Mouse (Mus musculus) layer of hippocampus, postnatal 36 days (tissue): ENCODE results near the gene Uap1l1. TPM values are rescaled to one million over a fixed set of nuclear protein-coding genes. Genes with fewer than 3 reads are reported as not detected.
A peak's percentile ranks its signal among the peaks of the same experiment; 100 is the strongest.

Experiments
- DNase-seq, 2 experiments: peaks; one replicate each; pipeline ENCODE4 v3.0.0; 2022
- total RNA-seq, 2 experiments: library from RNA; stranded (reverse); gene quantifications; 2 replicates each; pipeline ENCODE4 v1.2.3; 2021

Uap1l1 gene
- total RNA-seq, 2 experiments from 2014 or later, result 10.8 to 13.8 TPM

DNA sequence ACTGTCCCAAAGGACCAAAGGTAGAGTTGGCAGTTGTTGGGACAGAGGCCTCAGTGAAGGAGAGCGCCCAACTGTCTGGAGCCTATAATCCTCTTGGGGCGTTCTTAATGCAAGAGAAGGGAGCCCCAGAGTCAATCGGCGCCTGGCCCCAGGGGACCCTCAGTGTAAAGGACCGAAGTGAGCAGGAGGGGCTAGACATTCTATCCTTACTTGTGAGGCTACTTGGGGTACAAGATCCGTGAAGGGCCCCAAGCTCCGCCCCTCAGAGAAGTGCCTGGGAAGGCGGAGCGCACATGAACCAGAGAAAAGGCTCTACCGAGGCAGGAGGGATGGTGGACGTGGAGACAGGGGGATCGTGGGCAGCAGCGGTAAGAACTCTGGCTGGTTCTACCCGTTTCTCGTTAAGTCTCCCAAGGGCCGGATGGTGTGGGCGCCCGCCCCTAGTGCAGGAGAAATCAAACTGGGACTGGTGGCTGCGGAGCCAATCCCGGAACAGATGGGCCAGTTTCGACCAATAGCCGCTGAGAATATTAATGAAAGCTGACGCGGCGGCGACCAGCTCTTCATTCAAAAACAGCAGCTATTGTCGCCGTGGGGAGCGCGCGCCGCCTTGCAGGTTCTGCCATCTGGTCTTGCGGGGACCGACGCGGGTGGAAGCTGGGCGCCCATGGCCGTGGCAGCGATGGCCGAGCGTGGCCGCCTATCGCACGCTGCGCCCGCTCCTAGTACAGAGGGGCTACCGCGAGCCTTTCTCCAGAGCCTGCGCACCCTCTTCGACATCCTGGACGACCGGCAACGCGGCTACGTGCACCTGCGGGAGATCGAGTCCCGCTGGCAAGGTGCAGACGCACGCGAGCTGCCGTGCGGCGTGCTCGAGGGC is 6.5 kb upstream of the Uap1l1 start, which contains the start of gene Sapcd2:
Sapcd2 (plus strand) TSS at position 558 of the 880 bp plus-strand sequence.
- peak; percentile 87 to 88 for DNase-seq

DNA sequence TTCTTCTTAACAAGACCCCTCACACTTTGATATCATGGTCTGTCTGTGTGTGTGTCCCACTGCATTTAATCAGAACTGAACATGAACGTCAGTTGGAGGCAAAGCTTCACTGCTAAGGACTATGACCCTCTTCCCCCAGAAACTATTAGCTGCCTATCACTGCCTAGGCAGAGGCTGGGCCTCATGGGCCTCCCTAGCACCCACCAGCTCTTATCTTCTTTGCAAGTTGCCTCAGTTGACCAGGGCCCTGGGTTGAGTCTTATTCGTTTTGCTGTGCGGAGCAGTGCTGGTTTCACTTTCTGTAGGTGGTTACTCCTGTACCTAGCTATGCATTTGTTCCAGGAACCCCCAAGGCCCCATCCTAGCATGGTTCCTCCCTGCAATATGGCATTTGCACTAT is 4.5 kb upstream of the Uap1l1 start:
- no peak for DNase-seq

DNA sequence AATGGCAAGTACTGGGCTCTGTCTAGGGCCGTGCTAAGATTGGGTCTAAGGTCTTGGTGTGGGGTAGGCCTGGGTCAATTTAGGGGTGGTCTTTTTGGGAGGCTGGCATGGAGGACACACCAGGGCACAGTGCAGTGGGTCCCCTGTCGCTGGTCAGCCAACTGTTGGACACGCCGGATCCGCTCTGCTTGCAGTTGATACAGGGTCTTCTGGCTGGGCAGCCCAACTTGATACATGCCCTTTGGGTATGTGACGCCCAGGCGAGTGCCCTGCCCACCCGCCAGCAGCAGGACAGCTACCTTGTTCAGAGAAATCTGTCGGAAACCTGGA is 756 bp downstream of the Uap1l1 start:
- DNase-seq, result no peak

DNA sequence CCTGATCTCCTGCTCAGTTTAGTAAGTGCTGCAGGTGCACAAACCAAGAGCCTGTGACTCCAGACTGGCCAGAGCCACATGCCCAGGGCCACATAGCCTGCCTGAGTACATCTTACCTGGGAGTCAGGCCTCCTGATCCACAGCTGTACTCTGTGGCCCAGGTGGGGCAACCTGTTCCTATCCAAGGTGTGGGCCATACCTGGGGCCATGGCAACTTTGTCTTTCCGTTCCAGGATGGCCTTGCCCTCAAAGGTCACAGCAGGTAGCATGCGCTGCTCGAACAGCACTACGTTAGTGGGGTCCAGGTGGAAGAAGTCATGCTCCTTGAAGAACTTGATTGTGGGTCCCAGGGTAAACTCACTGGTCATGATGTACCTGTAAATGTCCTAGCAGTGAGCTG is 1.2 kb downstream of the Uap1l1 start:
- no peak for DNase-seq

DNA sequence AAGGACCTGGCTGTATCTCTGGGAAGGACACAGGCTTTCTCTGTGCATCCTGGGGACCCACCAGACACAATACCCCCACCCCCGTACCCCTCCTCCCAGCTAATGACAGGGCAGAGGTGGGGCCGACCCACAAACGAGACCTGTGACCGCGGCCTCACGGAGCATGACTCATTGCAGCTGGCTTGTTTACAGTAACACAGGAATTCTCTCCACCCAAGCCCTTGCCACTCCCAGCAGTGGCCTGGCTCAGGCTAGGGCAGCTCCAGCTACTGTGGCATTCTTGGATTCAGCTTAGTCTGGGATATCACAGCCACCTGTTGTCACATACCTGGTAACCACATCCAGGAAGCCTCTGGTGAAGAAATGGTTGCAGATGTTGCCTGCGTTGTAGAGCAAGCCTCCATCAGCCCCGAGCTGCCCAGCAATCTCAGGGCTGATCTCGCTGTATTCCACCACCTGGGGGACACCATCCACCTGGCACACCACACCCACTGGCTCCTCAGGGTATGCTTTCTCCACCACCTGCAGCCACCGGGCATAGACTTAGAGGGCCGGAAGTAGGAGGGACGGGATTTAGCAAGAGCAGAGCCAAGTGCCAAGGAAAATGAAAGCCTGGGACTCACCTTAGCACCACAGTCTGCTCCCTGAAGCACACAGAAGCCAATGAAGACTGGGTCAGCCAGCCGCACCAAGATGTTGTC is 1.9 kb downstream of the Uap1l1 start:
- no peak for DNase-seq

DNA sequence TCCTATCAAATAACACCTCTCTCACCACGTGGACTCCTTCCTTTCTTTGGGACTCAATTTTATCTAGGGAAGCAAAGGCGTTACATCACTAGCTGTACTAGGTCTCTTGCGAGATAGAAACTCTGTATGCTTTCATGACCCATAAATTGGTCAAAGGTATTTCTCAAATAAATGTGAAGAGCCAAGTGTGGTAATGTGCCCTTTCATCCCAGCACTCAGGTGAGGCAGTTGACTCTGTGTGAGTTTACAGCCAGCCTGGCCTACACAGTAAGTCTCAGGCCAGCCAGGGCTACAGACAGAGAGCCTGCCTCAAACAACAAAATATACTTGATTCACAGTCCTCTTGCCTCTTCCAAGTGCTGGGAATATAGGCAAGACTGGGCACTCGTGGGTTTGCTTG is 5.6 kb downstream of the Uap1l1 start:
- no peak for DNase-seq

DNA sequence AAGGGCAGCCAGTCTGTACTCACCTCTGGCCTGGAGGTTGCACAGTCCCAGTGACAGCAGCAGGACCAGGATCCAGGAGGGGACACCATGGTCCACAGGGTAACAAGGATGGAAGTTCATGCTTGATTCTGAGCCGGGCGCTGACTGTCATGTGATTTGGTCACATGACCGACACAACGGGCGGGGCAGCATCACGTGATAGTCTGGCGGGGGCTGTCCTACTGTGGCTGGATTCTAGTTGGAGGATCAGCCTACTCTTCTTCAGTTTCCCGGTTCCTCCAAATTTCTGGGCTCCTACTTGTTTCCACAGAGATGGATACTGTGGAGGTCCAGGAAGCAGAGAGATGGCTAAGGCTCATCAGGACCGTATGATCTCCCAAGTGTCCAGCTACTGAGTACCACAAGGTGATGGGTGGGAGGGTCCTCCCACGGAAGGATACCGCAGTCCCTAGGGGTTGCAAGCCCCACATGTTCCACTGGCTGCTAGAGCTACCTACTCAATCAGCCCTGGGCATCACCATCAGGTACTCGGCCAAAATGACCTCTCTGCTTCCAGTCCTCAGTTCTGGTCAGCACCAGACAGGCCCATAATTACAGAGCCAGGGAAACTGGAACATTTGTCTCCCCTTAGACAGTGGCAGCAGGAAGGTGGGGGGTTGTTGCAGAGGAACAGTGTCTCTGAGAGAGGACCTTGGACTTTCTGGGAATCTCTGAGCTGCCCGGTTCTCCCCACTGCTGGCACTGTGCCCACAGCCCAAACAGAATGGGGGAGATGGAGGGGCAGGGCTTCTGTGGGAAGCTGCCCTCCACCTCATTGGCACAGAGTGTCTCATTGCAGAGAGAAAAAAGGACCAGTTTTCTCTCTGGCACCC is 9.0 kb downstream of the Uap1l1 start, which contains the start of gene Dpp7:
Dpp7 (minus strand) TSS at position 152 of the 872 bp plus-strand sequence.
- peak; percentile 78 to 80 for DNase-seq

DNA sequence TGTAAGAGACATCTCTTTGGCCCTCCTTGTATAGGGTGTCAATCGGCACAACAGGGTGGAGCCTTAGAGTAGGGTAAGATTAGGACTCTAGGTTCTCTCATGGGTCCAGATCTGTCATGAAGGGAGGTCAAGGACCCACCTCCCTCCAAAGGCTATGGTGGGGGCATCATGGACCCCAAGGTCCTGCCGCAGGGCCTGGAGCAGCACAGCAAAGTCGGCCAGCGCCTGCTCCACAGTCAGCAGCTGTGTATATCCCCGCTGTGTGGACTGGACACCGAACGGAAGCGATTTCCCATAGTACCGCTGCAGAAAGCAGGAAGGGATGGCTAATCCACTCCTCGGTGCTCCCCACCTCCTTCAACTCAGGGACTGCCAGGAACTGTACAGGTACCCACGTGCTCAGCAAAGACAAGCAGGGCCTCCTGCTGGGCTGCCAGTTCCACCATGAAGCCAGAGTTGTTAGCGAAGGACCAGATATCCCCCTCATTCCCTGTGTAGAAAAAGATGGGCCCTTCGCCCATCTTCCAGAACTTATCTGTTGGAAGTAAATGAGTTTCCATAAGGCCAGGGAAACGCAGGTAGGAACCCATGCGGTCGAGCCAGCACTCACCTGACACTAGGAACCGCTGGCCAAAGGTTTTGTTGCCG is 9.9 kb downstream of the Uap1l1 start:
- no peak for DNase-seq

DNA sequence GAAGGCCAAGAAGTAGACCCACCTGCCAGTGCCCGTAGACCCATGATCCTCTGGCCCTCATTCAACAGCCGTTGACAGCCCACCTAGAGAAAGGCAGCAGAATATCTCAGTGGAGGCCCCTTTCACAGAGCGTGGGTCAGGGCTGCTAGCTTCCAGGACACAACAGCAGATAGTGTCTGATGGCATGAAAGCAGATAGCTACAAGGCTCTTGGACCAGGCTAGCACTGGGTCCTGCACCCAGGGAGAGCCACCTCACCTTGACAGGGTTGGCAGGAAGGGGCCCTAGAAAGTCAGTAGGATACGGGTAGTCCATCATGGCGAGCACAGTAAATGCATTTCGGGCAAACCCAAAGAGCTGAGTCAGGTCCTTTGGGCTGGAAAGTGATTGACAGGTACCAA is 11.3 kb downstream of the Uap1l1 start:
- DNase-seq, result no peak

DNA sequence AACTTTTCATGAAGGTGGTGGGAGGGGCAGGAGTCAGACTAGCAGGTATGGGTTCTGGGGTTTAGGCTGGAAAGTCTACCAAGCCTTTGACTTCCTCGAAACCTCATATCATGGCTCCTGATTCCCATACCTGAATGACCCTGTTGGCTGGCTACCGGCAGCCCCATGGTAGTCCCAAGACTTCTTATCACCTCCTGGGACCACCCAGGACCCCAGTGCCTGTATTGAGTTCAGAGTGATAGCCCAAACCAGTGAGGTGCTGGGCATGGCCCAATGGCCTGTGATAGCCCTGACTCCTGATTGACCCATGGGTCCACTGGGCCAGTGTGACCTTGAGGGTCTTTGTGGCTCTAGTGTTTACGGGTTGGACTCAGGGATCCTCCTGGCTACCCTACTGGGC is 14.8 kb downstream of the Uap1l1 start:
- DNase-seq, result no peak

DNA sequence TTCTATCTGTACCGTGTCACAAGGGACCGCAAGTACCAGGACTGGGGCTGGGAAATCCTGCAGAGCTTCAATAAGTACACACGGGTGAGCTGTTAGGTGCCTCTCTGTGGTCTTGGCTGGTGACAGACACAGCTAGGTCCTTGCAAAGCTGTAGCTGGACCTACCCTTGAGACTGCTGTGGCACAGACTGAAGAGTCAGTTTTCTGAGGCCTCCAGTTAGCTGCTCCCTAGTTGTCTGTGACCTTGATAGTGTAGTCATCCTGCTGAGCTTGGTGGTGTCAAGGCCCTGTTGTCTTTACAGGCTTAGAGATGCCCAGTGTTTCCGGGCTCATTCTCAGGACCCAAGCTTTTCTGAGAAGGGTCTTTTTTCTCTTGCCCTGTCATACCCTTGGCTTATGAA is 16.0 kb downstream of the Uap1l1 start:
- no peak for DNase-seq

DNA sequence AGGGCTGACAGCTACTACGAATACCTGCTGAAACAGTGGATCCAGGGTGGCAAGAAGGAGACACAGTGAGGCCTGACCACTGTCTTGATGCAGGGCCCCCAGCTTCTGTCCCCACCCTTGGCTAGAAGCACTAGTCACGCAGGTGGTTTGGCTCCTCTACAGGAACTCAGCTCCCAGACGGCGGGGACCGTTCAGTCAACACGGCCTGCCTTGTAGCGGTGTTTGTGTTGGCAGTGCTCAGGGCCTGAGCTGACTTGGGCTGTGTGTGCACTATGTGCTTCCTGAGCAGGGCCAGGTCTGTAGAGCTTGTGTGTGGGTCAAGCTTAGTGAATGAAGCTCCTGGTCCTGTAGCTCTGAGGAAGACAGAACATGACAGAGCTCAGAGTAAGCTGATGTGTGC is 17.3 kb downstream of the Uap1l1 start:
- DNase-seq, result no peak

DNA sequence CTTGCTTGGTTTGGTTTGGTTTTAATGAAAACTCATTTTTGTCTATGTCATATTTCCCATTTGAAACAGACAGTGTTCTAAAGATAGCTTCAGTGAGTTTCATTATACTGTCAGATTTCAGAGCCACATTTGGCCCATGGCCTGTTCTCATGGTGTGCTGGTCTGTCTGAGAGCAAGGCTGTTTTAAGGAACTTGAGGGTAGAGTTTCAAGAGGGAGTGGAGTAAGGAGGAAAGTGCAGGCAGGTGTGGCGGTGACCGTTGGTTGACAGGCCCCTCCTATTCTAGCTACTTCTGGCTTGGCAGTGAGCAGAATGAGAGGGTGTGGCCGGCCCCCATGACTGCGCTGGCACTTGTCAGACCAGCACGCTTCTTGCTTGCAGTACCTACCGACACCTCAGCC is 27.2 kb downstream of the Uap1l1 start:
- no peak for DNase-seq

DNA sequence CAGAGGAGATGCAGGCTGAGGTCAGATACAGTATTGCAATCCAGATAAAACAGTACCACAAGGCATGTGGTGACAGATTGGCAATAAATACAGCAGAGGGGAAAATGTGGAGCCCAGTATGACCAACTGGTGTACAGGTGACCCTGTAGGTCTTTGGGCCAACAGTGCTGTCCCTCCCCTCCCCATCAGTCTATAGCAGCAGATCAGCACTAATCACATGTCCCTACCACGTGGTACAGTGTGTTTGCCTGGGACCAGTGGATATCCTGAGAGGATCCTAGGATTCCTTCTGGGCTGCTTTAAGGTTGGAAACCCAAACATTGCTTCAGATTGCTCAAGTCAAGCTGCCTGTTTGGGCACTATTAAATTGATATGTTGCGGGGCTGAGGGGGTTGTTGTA is 31.9 kb downstream of the Uap1l1 start:
- DNase-seq, result no peak

DNA sequence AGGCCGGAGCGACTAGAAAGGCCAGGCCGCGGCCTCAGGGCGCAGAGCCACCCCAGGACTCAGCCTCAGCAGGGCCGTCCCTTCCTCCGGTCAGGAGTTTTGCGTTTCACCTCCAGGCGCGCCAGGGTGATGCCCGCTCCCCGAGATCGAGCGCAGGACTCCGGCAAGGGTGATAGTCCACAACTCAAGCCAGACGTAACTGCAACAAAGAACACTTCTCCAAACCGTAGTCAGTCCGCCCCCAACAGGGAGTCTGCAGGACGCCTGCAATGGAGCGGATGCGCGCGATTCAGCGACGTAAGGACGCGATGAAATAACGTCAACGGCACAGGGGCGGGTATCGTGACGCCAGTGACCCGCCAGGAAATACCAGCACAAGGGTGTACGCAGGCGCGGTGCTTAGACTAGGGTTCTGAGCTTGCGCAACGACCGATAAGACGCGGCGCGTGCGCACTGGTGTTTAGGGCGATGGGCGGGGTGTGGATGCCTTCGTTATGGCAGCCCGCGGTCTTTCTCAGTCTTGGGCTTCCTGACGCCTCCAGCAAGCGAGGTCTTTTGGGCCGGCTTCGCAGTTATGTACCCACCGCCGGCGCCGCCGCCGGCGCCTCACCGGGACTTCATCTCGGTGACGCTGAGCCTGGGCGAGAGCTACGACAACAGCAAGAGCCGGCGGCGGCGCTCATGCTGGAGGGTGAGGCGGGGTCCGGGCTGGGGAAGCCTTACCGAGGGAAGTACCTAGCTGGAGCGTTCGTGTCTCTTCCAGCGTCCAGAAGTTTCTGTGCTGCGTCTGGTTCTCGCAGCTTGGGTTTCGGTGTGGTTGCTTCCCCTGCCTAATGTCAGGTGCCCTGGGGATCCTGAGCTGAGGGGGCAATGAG is 33.0 kb downstream of the Uap1l1 start, which contains the start of gene Man1b1:
Man1b1 (plus strand) TSS at position 53 of the 875 bp plus-strand sequence.
- peak; percentile 100 for DNase-seq

DNA sequence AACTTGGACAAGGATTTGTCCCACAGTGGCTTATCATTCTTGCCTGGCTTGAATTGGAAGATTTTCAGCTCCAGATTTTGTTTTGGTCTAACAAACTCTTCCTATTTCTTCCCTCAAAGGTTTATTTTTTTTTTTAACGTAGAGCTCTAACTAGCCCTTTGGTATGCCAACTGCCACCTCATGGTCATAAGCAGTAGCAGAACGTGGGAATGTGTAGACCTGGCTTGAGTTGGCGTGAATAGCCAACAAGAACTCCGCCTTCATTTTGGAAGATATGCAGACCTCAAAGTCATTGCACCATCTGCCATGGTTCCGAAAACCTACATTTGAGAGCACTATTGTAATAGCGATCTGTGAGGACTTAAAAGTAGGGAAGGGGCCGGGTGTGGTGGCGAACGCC is 34.0 kb downstream of the Uap1l1 start:
- no peak for DNase-seq

DNA sequence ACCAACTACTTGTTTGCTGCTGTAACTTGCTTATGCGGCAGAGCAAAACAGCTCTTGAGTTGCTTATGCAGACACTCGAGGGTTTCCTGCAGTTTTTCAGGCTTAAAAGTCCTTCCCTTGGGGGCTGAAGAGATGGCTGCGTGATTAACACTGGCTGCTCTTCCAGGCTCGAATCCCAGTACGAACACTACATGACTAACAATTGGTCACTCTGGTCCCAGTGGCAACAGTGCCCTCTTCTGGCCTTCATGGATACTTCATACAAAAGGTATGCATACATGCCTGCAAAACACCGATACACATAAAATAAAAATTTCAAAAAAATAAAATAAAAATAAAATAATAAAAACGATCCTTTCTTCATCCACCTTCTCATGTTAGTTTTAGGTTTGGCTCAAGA is 37.0 kb downstream of the Uap1l1 start:
- DNase-seq, result no peak

DNA sequence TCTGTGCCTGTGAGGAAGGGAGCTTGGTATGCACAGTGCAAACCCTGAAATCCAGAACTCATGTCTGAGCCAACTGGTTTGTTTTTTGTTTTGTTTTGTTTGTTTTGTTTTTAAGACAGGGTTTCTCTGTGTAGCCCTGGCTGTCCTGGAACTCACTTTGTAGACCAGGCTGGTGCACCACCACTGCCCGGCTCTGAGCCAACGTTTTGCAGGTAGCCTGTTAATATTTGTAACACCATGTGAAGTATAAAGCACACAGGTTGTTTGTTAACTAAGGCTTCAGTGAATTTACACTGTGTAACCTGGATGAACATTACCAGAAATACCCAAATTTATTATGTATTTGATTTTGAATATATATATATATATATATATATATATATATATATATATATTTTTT is 39.4 kb downstream of the Uap1l1 start:
- no peak for DNase-seq

DNA sequence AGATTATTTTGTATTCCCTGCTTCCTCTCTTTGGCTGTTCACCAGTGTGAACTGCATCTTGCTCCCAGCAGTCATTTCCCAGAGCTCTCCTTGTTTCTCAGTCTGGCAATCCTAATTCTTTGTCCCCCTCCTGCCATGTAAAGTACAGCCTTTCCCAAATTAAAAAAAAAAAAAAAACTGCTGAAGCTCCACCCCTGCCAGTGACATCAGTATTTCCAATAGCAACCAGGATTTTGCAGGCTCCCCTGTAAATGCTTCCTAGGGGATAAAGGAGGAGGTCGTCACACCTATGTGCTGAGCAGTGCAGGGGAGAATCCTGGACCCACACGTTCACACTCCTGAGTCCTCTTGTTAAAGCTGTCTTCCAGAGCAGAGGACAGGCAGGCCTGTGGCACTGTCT is 45.4 kb downstream of the Uap1l1 start:
- no peak for DNase-seq

DNA sequence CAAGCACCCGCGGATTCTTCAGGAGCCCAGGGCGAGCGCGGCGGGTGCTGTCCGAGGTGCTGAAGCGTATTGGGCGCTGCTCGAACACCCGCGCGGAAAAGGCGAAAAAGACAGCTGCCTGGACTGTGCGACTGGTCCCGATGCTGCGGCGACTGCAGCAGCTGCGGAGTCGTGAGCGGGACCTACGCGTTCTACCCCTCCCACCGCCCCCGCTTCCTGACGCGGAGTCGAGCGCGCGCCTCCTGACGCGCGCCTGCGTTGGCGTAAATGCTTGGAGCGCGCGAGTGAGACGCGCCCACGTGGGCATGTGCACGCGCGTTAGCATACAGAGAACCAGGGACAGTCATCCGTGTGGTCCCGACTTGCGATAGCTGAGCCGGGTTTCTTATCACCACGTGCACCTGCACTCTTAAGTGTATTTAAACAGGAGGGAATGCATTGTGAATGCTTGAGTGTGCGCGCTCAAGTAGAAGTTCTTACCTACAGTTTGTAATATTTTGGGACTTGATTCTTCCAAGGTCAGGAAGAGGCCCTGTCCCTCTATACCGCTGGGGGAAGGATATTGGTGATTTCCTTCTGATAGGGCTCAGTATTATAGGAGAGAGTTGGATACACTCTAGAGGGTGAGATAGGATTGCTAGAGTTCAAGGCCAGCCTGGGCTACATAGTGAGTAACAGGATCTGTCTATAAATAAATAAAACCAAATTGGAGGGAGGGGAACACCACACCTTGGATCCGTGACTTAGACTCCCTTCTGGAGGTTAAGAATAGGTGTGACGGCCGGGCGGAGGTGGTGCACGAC is 46.3 kb downstream of the Uap1l1 start, which contains the start of gene Grin1:
Grin1 (minus strand) TSS at position 217 of the 803 bp plus-strand sequence.
- peak; percentile 86 to 88 for DNase-seq
